Mouse (Mus musculus) testis, adult 2 months (tissue): ENCODE measurements around the gene Zcchc12.

Experiments
- CTCF ChIP-seq: fragments of 200-500 bp; IDR thresholded peaks from 2 replicates; pipeline ENCODE4 v1.5.1; 2012; ENCODE audit warnings: low read depth, mild to moderate bottlenecking, inconsistent platforms, low read length, moderate library complexity; ENCODE audit not compliant: control insufficient read depth, insufficient read depth, insufficient replicate concordance
- POLR2A ChIP-seq: fragments of 200-500 bp; IDR thresholded peaks from 2 replicates; pipeline ENCODE4 v1.6.1; 2012; ENCODE audit warnings: low read depth, mild to moderate bottlenecking, inconsistent platforms, low read length, moderate library complexity; ENCODE audit not compliant: control insufficient read depth

DNA sequence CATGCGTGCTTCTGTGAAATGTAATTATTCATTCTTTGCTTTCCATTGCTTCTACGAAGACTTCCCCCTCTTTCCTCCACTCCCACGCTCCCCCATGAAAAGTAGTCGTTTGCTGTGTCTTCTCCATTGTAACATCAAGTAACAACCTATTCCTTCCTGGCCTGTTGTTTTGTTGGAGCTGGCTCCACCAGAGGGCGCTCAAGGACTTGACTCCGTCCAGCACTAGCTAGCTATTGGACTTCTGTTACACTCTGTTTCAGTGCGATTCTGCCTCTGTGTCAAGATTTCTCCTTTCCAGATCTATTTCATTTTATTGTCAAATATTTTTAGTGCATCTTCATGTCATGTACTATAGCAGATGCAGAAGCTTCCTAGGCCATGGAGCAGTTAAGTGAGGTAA is 30.1 kb downstream of the Zcchc12 start:
- TF ChIP-seq CTCF = peak; percentile 59; the same call in 1 of the 2 replicates
- TF ChIP-seq POLR2A = no peak
